Mouse (Mus musculus) liver, embryonic 13.5 days (tissue): ENCODE measurements around the gene Selenbp1. TPM values are rescaled to one million over a fixed set of nuclear protein-coding genes. Genes with fewer than 3 reads are reported as not detected.
"Not testable (repeated sequence)": the region's sequence is repeated elsewhere in the genome, so short reads cannot be mapped to it uniquely, and the experiment has no call there.

Experiments
- ATAC-seq: fragments of 200-750 bp; cut with Nextera tagmentation; 2 replicates; pipeline ENCODE4 v1.8.0; 2017; ENCODE audit warnings: low read depth, mild to moderate bottlenecking, moderate number of reproducible peaks, moderate library complexity
- DNase-seq: peaks from one replicate; pipeline ENCODE4 v3.0.0; 2022
- H3K27ac ChIP-seq: fragments of 300-500 bp; sonication (generic); 2 replicates; pipeline ENCODE4 v1.5.1; 2015; ENCODE audit warnings: moderate library complexity, mild to moderate bottlenecking, inconsistent platforms
- H3K27me3 ChIP-seq: fragments of 300-500 bp; sonication (generic); 2 replicates; pipeline ENCODE4 v1.6.1; 2015; ENCODE audit warnings: mild to moderate bottlenecking, inconsistent platforms
- H3K36me3 ChIP-seq: fragments of 300-500 bp; sonication (generic); 2 replicates; pipeline ENCODE4 v1.6.1; 2015; ENCODE audit warnings: mild to moderate bottlenecking, inconsistent platforms
- H3K4me1 ChIP-seq: fragments of 300-500 bp; sonication (generic); replicated peaks from 2 replicates; pipeline ENCODE4 v1.6.1; 2015; ENCODE audit warnings: inconsistent platforms
- H3K4me2 ChIP-seq: fragments of 300-500 bp; sonication (generic); 2 replicates; pipeline ENCODE4 v1.6.1; 2015; ENCODE audit warnings: inconsistent platforms, mild to moderate bottlenecking, moderate library complexity
- H3K4me3 ChIP-seq: fragments of 300-500 bp; sonication (generic); replicated peaks from 2 replicates; pipeline ENCODE4 v1.5.1; 2015; ENCODE audit warnings: mild to moderate bottlenecking, inconsistent platforms
- H3K9ac ChIP-seq: fragments of 300-500 bp; sonication (generic); 2 replicates; pipeline ENCODE4 v1.6.1; 2015; ENCODE audit warnings: mild to moderate bottlenecking, inconsistent platforms
- H3K9me3 ChIP-seq: fragments of 300-500 bp; sonication (generic); replicated peaks from 2 replicates; pipeline ENCODE4 v1.6.1; 2016; ENCODE audit warnings: inconsistent platforms
- WGBS: fragments of 180-500 bp; shearing (Covaris S2); methylation state at CpG from one replicate; pipeline ENCODE4 v1.1.7; 2015; ENCODE audit not compliant: insufficient replicate concordance; 5-methylcytosine and 5-hydroxymethylcytosine counted together
- polyA plus RNA-seq: library from polyadenylated mRNA; unstranded; fragments of >200 nt; fragmentation: Nextera tagmentation; extraction: Ambion mirVana; gene quantifications from 2 replicates; pipeline ENCODE4 v1.2.1, GENCODE M21; 2015

The Selenbp1 gene
- polyA plus RNA-seq, 1 experiment from 2014 or later = 58.0 TPM

- no peaks in the 10 kb centered on the region for H3K36me3 ChIP-seq
- peak; percentile 67 for DNase-seq
- H3K27ac ChIP-seq = peak overlapping the region; percentile 66
- H3K4me3 ChIP-seq = no peak overlapping the region
- peak; percentile 89 for ATAC-seq
- H3K9me3 ChIP-seq = no peaks in the 10 kb centered on the region
- no peak overlapping the region for H3K4me2 ChIP-seq
- WGBS = 51% methylated on average over 14 of the region's 14 CpGs
- peak overlapping the region; percentile 34 for H3K9ac ChIP-seq
- 0 out of 2 replicates have a peak, but pooled peaks cover 4% of the 10 kb centered on the region for H3K27me3 ChIP-seq
- peaks cover 32% of the 10 kb centered on the region for H3K4me1 ChIP-seq
Observed at GRCm38 (mm10) chr3:94917816-94918361, 15.0 kb upstream of the Selenbp1 start.

- H3K36me3 ChIP-seq = no peaks in the 10 kb centered on the region
- ATAC-seq (no peak), DNase-seq (no peak)
- no peak overlapping the region for H3K4me2 ChIP-seq
- WGBS = 76% methylated on average over 4 of the region's 4 CpGs
- H3K4me1 ChIP-seq = peaks cover 35% of the 10 kb centered on the region
- no peak overlapping the region for H3K27ac ChIP-seq
- peak overlapping the region; percentile 34; the same call in 1 of the 2 replicates for H3K9ac ChIP-seq
- 0 out of 2 replicates have a peak, but pooled peaks cover 4% of the 10 kb centered on the region for H3K27me3 ChIP-seq
- no peaks in the 10 kb centered on the region for H3K9me3 ChIP-seq
- H3K4me3 ChIP-seq = no peak overlapping the region
Observed at GRCm38 (mm10) chr3:94918845-94919244, 14.0 kb upstream of the Selenbp1 start.

GRCm38 (mm10) chr3:94921104-94921503 lies 11.8 kb upstream of the Selenbp1 start:
- no peaks in the 10 kb centered on the region for H3K9me3 ChIP-seq
- DNase-seq = no peak
- H3K36me3 ChIP-seq = no peaks in the 10 kb centered on the region
- no peak overlapping the region for H3K9ac ChIP-seq
- peaks cover 57% of the 10 kb centered on the region for H3K4me1 ChIP-seq
- no peak overlapping the region for H3K27ac ChIP-seq
- 54% methylated on average over 3 of the region's 3 CpGs for WGBS
- H3K4me3 ChIP-seq = no peak overlapping the region
- ATAC-seq = no peak
- H3K4me2 ChIP-seq = no peak overlapping the region
- H3K27me3 ChIP-seq = 0 out of 2 replicates have a peak, but pooled peaks cover 4% of the 10 kb centered on the region

GRCm38 (mm10) chr3:94922333-94922732 lies 10.5 kb upstream of the Selenbp1 start:
- H3K27ac ChIP-seq = no peak overlapping the region
- H3K9me3 ChIP-seq = no peaks in the 10 kb centered on the region
- DNase-seq (no peak), ATAC-seq (no peak)
- no peak overlapping the region for H3K4me3 ChIP-seq
- no peak overlapping the region for H3K4me2 ChIP-seq
- 69% methylated on average over 3 of the region's 3 CpGs for WGBS
- peaks cover 67% of the 10 kb centered on the region for H3K4me1 ChIP-seq
- no peak overlapping the region for H3K9ac ChIP-seq
- H3K27me3 ChIP-seq = 0 out of 2 replicates have a peak, but pooled peaks cover 4% of the 10 kb centered on the region
- no peaks in the 10 kb centered on the region for H3K36me3 ChIP-seq

GRCm38 (mm10) chr3:94924688-94925087 lies 8.2 kb upstream of the Selenbp1 start:
- H3K9me3 ChIP-seq = no peaks in the 10 kb centered on the region
- WGBS = 24% methylated on average over 8 of the region's 8 CpGs
- H3K9ac ChIP-seq = no peak overlapping the region
- no peaks in the 10 kb centered on the region for H3K36me3 ChIP-seq
- peaks cover 54% of the 10 kb centered on the region for H3K4me1 ChIP-seq
- no peak overlapping the region for H3K27ac ChIP-seq
- H3K27me3 ChIP-seq = 0 out of 2 replicates have a peak, but pooled peaks cover 4% of the 10 kb centered on the region
- H3K4me3 ChIP-seq = no peak overlapping the region
- H3K4me2 ChIP-seq = no peak overlapping the region
- DNase-seq = no peak
- no peak for ATAC-seq

GRCm38 (mm10) chr3:94926301-94926736 lies 6.5 kb upstream of the Selenbp1 start:
- H3K36me3 ChIP-seq, H3K27me3 ChIP-seq, H3K4me3 ChIP-seq, H3K9me3 ChIP-seq, H3K9ac ChIP-seq: not testable (repeated sequence)
- DNase-seq = peak; percentile 57
- H3K4me2 ChIP-seq = peak overlapping the region; percentile 45
- peak overlapping the region; percentile 77 for H3K27ac ChIP-seq
- ATAC-seq = peak; percentile 95
- H3K4me1 ChIP-seq = peaks cover 56% of the 10 kb centered on the region
- 8% methylated on average over 4 of the region's 4 CpGs for WGBS

GRCm38 (mm10) chr3:94928979-94929378 lies 3.9 kb upstream of the Selenbp1 start:
- H3K36me3 ChIP-seq, H3K9ac ChIP-seq, H3K27me3 ChIP-seq, ATAC-seq, DNase-seq, H3K4me3 ChIP-seq, H3K9me3 ChIP-seq, H3K4me2 ChIP-seq, H3K27ac ChIP-seq: not testable (repeated sequence)
- H3K4me1 ChIP-seq = peaks cover 76% of the 10 kb centered on the region
- 78% methylated on average over 4 of the region's 4 CpGs for WGBS

GRCm38 (mm10) chr3:94930386-94931266 lies 2.2 kb upstream of the Selenbp1 start:
- Histone ChIP-seq H3K27ac (peak overlapping the region; percentile 60), H3K4me1 (peaks cover 75% of the 10 kb centered on the region)

GRCm38 (mm10) chr3:94931427-94932082 lies 1.3 kb upstream of the Selenbp1 start:
- peak; percentile 49 for ATAC-seq
- Histone ChIP-seq H3K4me1 (peaks cover 75% of the 10 kb centered on the region), H3K4me2 (0 out of 2 replicates have a peak overlapping the region, but pooled peaks have one; percentile 4), H3K9ac (0 out of 2 replicates have a peak overlapping the region, but pooled peaks have one; percentile 13), H3K27ac (peak overlapping the region; percentile 82)
- not testable (repeated sequence) for H3K9me3 ChIP-seq, H3K4me3 ChIP-seq, H3K36me3 ChIP-seq, DNase-seq, H3K27me3 ChIP-seq
- WGBS = 35% methylated on average over 10 of the region's 10 CpGs

More at GRCm38 (mm10) chr3:94930386-94931266, 2.2 kb upstream of the Selenbp1 start:
- not testable (repeated sequence) for ATAC-seq, H3K9me3 ChIP-seq, H3K4me2 ChIP-seq, H3K4me3 ChIP-seq, H3K27me3 ChIP-seq, DNase-seq, H3K9ac ChIP-seq, H3K36me3 ChIP-seq
- 61% methylated on average over 7 of the region's 7 CpGs for WGBS

GRCm38 (mm10) chr3:94932279-94932678 lies 577 bp upstream of the Selenbp1 start:
- not testable (repeated sequence) for H3K4me3 ChIP-seq, H3K9me3 ChIP-seq, H3K27me3 ChIP-seq, H3K36me3 ChIP-seq, DNase-seq, ATAC-seq
- Histone ChIP-seq H3K27ac (peak overlapping the region; percentile 82), H3K4me2 (peak overlapping the region; percentile 71; the same call in 1 of the 2 replicates), H3K4me1 (peaks cover 69% of the 10 kb centered on the region), H3K9ac (peak overlapping the region; percentile 65)
- WGBS = 46% methylated on average over 2 of the region's 2 CpGs

GRCm38 (mm10) chr3:94933604-94934003 lies 748 bp downstream of the Selenbp1 start:
- 0 out of 2 replicates have a peak, but pooled peaks cover 10% of the 10 kb centered on the region for H3K36me3 ChIP-seq
- H3K27me3 ChIP-seq, DNase-seq, ATAC-seq, H3K9me3 ChIP-seq: not testable (repeated sequence)
- peak overlapping the region; percentile 56 for H3K4me3 ChIP-seq
- H3K27ac ChIP-seq = peak overlapping the region; percentile 82
- H3K4me1 ChIP-seq = peaks cover 63% of the 10 kb centered on the region
- no CpG with 5 or more reads among the region's 2 CpGs for whole genome bisulfite sequencing
- H3K9ac ChIP-seq = 0 out of 2 replicates have a peak overlapping the region, but pooled peaks have one; percentile 65
- peak overlapping the region; percentile 71 for H3K4me2 ChIP-seq
